Mouse (Mus musculus) myocyte (in vitro differentiated cells): ENCODE results near the gene Kcnh2. TPM values are rescaled to one million over a fixed set of nuclear protein-coding genes. Genes with fewer than 3 reads are reported as not detected.

ENCODE experiments used
- H3K27me3 ChIP-seq: one replicate; pipeline ENCODE4 v1.6.1; 2011; ENCODE audit not compliant: control insufficient read depth, insufficient read depth, insufficient read length
- H3K36me3 ChIP-seq: one replicate; pipeline ENCODE4 v1.6.1; 2011; ENCODE audit not compliant: control insufficient read depth, insufficient read depth
- H3K4me2 ChIP-seq: one replicate; pipeline ENCODE4 v1.6.1; 2011; ENCODE audit warnings: low read depth, control low read depth
- H3K4me3 ChIP-seq: one replicate; pipeline ENCODE4 v1.5.1; 2011; ENCODE audit warnings: mild to moderate bottlenecking, control low read depth, moderate library complexity
- H3K79me2 ChIP-seq: one replicate; pipeline ENCODE4 v1.6.1; 2011; ENCODE audit not compliant: control insufficient read depth, insufficient read depth
- H3ac ChIP-seq: one replicate; pipeline ENCODE4 v1.6.1; 2011; ENCODE audit not compliant: control insufficient read depth, insufficient read length
- CEBPB ChIP-seq: IDR thresholded peaks from 2 replicates; pipeline ENCODE4 v1.6.1; 2011; ENCODE audit warnings: mild to moderate bottlenecking, moderate library complexity; ENCODE audit not compliant: poor library complexity, insufficient read depth, severe bottlenecking
- E2F4 ChIP-seq: IDR thresholded peaks from one replicate; pipeline ENCODE4 v1.6.1; 2011; ENCODE audit warnings: mild to moderate bottlenecking, control low read depth, moderate library complexity; ENCODE audit not compliant: insufficient read depth
- MAX ChIP-seq: IDR thresholded peaks from one replicate; pipeline ENCODE4 v1.6.1; 2011; ENCODE audit warnings: low read depth, mild to moderate bottlenecking, control low read depth
- MYOD1 ChIP-seq, 3 experiments: IDR thresholded peaks; one replicate each; pipeline ENCODE4 v1.6.1; 2011; ENCODE audit warnings: control low read depth in 2 of 3, low read depth in 2 of 3, mild to moderate bottlenecking in 2 of 3, moderate library complexity in 1 of 3; ENCODE audit not compliant: insufficient read length in 2 of 3, control insufficient read depth in 1 of 3
- MYOG ChIP-seq, 3 experiments: IDR thresholded peaks; one replicate each; pipeline ENCODE4 v1.6.1; 2011; ENCODE audit warnings: control low read depth in 2 of 3, low read depth in 2 of 3, mild to moderate bottlenecking in 2 of 3; ENCODE audit not compliant: insufficient read length in 2 of 3, control insufficient read depth in 1 of 3, insufficient read depth in 1 of 3
- POLR2A ChIP-seq: IDR thresholded peaks from one replicate; pipeline ENCODE4 v1.6.1; 2011; ENCODE audit warnings: low read depth, mild to moderate bottlenecking, control low read depth, moderate library complexity; ENCODE audit not compliant: insufficient read length
- POLR2AphosphoS2 ChIP-seq: IDR thresholded peaks from one replicate; pipeline ENCODE4 v1.6.1; 2011; ENCODE audit warnings: low read depth, control low read depth; ENCODE audit not compliant: insufficient read length
- REST ChIP-seq: IDR thresholded peaks from one replicate; pipeline ENCODE4 v1.6.1; 2011; ENCODE audit warnings: mild to moderate bottlenecking, control low read depth, moderate library complexity; ENCODE audit not compliant: insufficient read depth, insufficient read length
- SRF ChIP-seq: IDR thresholded peaks from one replicate; pipeline ENCODE4 v1.6.1; 2011; ENCODE audit warnings: low read depth; ENCODE audit not compliant: control insufficient read depth, insufficient read length
- TCF12 ChIP-seq: IDR thresholded peaks from one replicate; pipeline ENCODE4 v1.6.1; 2011; ENCODE audit warnings: mild to moderate bottlenecking, control low read depth; ENCODE audit not compliant: poor library complexity, insufficient read depth, severe bottlenecking
- TCF3 ChIP-seq: IDR thresholded peaks from one replicate; pipeline ENCODE4 v1.6.1; 2011; ENCODE audit warnings: low read depth, control low read depth; ENCODE audit not compliant: insufficient read length
- USF1 ChIP-seq: IDR thresholded peaks from one replicate; pipeline ENCODE4 v1.6.1; 2011; ENCODE audit warnings: low read depth, mild to moderate bottlenecking, control low read depth, moderate library complexity
- polyA plus RNA-seq: library from polyadenylated mRNA; unstranded; fragments of >200 nt; fragmentation: generic; extraction: Trizol; gene quantifications from one replicate; pipeline ENCODE4 v1.2.1, GENCODE M21; 2012; ENCODE audit warnings: missing spikeins

Kcnh2 gene
- polyA plus RNA-seq, 1 experiment = 10.3 TPM

DNA sequence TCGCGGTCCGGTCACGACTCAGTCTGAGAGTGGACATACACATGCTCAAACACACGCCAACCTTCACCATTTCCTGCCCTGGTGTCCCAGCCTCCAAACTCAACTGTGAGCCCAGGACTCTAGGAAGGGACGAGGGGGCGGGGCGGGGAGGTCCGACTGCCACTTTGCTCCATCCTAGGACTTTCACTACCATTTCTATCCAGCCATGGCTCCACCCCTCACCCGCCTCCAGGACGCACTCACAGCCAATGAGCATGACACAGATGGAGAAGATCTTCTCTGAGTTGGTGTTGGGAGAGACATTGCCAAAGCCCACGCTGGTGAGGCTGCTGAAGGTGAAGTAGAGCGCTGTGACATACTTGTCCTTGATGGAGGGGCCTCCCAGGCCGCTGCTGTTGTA, 26.2 kb downstream of the Kcnh2 start:
- Histone ChIP-seq H3K4me2 (no peak overlapping the region), H3K4me3 (no peak overlapping the region), H3K79me2 (no peaks in the 10 kb centered on the region), H3K27me3 (no peaks in the 10 kb centered on the region), H3ac (no peak overlapping the region), H3K36me3 (no peaks in the 10 kb centered on the region)
- TF ChIP-seq CEBPB = no peak
- no peak for TF ChIP-seq E2F4
- TF ChIP-seq MYOD1 (IDR thresholded peaks at IDR 0.05; ENCODE audit: control insufficient read depth in 1 of 3, insufficient read length in 2 of 3, low read depth in 2 of 3) = no peak
- no peak for TF ChIP-seq SRF
- TF ChIP-seq MAX = no peak
- TF ChIP-seq MYOG (IDR thresholded peaks at IDR 0.05; ENCODE audit: control insufficient read depth in 1 of 3, insufficient read depth in 1 of 3, insufficient read length in 2 of 3, low read depth in 2 of 3) = no peak
- TF ChIP-seq USF1 = no peak
- TF ChIP-seq REST = no peak
- no peak for TF ChIP-seq POLR2AphosphoS2
- no peak for TF ChIP-seq POLR2A
- TF ChIP-seq TCF3 = no peak
- no peak for TF ChIP-seq TCF12

DNA sequence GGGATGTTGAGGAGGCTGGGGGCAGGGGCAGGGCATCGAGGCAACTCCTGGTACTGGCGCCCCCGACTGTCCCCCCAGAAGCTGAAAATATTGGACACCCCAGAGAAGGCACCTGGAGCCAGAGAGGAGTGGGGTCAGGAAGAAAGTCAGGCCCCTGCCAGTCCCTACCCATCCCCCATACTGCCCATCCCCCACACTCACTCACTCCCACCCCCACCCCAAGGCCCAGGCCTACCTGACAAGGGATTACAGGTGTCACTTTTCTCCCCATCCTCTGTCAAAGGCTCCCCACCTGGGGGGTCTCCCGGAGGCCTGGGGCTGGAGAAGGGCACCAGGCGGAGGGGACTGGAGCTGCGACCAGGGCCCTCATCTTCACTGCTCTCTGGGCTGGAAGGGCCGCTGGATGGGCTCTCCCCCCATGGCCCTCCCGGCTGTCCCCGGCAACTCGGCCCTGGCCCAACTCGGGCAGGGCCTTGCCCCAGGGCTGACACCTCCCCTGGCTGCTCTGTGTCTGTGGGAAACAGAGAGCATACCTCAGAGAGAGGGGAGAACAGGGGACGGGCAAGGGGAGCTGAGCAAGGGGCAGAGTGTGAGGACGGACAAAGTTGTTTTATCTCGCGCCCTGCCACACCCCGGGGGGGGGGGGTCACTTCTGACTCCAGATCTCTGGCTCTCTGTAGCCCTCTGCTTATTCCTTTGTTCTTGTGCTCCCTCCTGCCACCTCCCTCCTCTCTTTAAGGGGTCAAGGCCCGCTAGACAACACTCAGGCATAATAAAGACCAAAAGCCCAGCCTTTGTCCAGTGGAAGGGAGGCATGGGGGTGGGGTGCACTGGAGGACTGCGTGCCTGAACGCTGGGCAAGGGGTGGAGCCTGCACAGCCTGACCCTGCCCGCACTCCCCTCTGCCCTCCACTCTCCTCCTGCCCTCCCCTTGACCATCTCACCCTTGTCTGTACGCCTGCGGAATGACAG, 29.4 kb downstream of the Kcnh2 start:
- TF ChIP-seq MYOG (IDR thresholded peaks at IDR 0.05; ENCODE audit: control insufficient read depth in 1 of 3, insufficient read depth in 1 of 3, insufficient read length in 2 of 3, low read depth in 2 of 3) = no peak
- TF ChIP-seq POLR2AphosphoS2 = no peak
- no peak for TF ChIP-seq MYOD1 (IDR thresholded peaks at IDR 0.05; ENCODE audit: control insufficient read depth in 1 of 3, insufficient read length in 2 of 3, low read depth in 2 of 3)
- TF ChIP-seq TCF3 = no peak
- TF ChIP-seq CEBPB = no peak
- no peak for TF ChIP-seq REST
- TF ChIP-seq E2F4 = no peak
- no peak for TF ChIP-seq TCF12
- no peak for TF ChIP-seq MAX
- TF ChIP-seq SRF = no peak
- no peak for TF ChIP-seq USF1
- no peak for TF ChIP-seq POLR2A
- H3ac ChIP-seq = no peak overlapping the region
- H3K36me3 ChIP-seq = no peaks in the 10 kb centered on the region
- no peaks in the 10 kb centered on the region for H3K79me2 ChIP-seq
- H3K4me2 ChIP-seq = no peak overlapping the region
- H3K27me3 ChIP-seq = no peaks in the 10 kb centered on the region
- H3K4me3 ChIP-seq = no peak overlapping the region

DNA sequence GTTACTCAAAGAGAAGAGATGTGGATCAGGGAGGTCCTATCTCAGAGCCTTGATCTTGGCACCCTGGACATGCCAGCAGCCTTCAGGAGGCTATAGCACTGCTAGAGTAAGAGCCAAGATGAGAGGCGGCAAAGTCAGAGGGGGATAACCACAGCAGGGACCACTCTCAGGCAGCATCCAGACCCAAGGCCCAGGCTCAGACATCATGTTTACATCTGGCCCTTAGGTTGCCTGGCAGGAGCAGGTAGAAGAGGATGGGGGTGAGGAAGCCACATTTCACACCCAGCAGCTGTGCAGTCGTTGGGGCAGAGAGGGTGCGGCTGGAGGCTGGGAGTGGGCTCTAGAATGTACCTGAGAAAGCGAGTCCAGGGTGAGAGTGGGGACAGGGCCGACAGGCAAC, 30.5 kb downstream of the Kcnh2 start:
- H3K4me2 ChIP-seq = peak overlapping the region; percentile 94
- H3K36me3 ChIP-seq = no peaks in the 10 kb centered on the region
- H3K4me3 ChIP-seq = no peak overlapping the region
- no peaks in the 10 kb centered on the region for H3K79me2 ChIP-seq
- TF ChIP-seq CEBPB = no peak
- no peak for TF ChIP-seq REST
- TF ChIP-seq TCF3 = no peak
- TF ChIP-seq TCF12 = no peak
- TF ChIP-seq MYOD1 (IDR thresholded peaks at IDR 0.05; ENCODE audit: control insufficient read depth in 1 of 3, insufficient read length in 2 of 3, low read depth in 2 of 3) = no peak
- TF ChIP-seq E2F4 = no peak
- no peak for TF ChIP-seq POLR2A
- no peak for TF ChIP-seq SRF
- no peak for TF ChIP-seq MAX
- no peak for TF ChIP-seq POLR2AphosphoS2
- TF ChIP-seq USF1 = no peak
- no peak for TF ChIP-seq MYOG (IDR thresholded peaks at IDR 0.05; ENCODE audit: control insufficient read depth in 1 of 3, insufficient read depth in 1 of 3, insufficient read length in 2 of 3, low read depth in 2 of 3)
- no peak overlapping the region for H3ac ChIP-seq
- H3K27me3 ChIP-seq = no peaks in the 10 kb centered on the region

DNA sequence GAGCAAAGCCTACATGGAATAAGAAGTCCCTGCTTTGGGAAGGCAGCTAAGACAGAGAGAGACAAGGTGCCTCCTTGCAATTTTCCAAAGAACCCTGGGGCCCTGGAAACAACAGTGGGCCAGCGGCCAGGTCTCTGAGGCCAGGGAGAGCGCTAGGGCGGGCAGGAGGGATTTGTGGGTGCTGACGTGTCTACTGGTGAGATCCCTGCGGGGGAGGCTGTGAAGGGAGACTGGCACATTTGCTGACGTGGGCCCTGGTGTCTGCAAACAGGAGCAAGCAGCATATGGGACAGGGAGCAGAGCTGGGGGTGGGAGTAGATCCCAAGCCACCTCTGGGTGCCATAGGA, 31.0 kb downstream of the Kcnh2 start:
- peak overlapping the region; percentile 94 for H3K4me2 ChIP-seq
- H3K79me2 ChIP-seq = no peaks in the 10 kb centered on the region
- H3K27me3 ChIP-seq = no peaks in the 10 kb centered on the region
- peak overlapping the region; percentile 12 for H3K4me3 ChIP-seq
- H3ac ChIP-seq = no peak overlapping the region
- TF ChIP-seq MYOD1 (IDR thresholded peaks at IDR 0.05; ENCODE audit: control insufficient read depth in 1 of 3, insufficient read length in 2 of 3, low read depth in 2 of 3) = peak in 1 of 3 experiments; percentile 36
- TF ChIP-seq SRF = no peak
- TF ChIP-seq CEBPB = no peak
- no peak for TF ChIP-seq TCF12
- TF ChIP-seq E2F4 = no peak
- no peak for TF ChIP-seq REST
- TF ChIP-seq TCF3 = no peak
- TF ChIP-seq USF1 = no peak
- TF ChIP-seq MAX = no peak
- peak in 1 of 3 experiments; percentile 3 for TF ChIP-seq MYOG (IDR thresholded peaks at IDR 0.05; ENCODE audit: control insufficient read depth in 1 of 3, insufficient read depth in 1 of 3, insufficient read length in 2 of 3, low read depth in 2 of 3)
- TF ChIP-seq POLR2A = no peak
- no peak for TF ChIP-seq POLR2AphosphoS2
- H3K36me3 ChIP-seq = no peaks in the 10 kb centered on the region
